Mouse (Mus musculus) spleen, postnatal 36 days (tissue): ENCODE measurements around the gene Smarcc1.

Source experiments
- DNase-seq, 2 experiments: peaks; one replicate each; pipeline ENCODE4 v3.0.0; 2022; ENCODE audit warnings: low spot score in 2 of 2, mixed read lengths in 1 of 2

Gene Smarcc1

DNA sequence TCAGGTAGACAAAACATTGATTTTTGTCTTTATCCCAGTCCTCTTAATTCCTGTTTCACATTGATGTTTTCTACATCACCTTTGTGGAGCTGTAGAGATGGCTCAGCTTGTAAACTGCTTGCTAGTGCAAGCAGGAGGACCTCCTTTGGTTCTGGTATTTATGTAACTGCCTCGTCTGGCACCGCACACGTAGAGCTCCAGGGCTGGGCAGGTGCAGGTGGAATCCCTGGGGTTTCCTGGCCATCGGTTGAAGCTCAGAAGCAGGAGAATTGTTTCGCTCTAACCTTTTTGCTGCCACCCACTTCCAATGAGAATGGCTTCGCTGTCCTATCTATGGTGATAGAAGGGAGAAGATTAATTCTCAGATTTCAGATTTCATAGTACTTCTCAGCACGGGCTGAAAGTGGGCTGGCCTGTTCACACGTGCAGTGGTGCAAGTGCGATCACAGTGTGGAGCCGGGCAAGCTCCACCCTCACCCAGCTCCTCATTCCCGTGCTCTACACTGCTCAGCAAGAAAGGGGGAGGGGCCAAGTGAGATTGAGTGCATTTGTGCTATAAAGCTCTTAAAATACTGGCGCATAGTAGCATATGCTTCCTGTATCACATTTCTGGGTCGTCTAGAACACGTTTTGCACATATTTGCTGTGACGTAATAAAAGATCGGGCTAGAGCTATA lies 113.0 kb downstream of the Smarcc1 start:
- no peak for DNase-seq

GRCm38 (mm10) chr9:110234962-110235361 lies 117.5 kb downstream of the Smarcc1 start:
- DNase-seq, result no peak

DNA sequence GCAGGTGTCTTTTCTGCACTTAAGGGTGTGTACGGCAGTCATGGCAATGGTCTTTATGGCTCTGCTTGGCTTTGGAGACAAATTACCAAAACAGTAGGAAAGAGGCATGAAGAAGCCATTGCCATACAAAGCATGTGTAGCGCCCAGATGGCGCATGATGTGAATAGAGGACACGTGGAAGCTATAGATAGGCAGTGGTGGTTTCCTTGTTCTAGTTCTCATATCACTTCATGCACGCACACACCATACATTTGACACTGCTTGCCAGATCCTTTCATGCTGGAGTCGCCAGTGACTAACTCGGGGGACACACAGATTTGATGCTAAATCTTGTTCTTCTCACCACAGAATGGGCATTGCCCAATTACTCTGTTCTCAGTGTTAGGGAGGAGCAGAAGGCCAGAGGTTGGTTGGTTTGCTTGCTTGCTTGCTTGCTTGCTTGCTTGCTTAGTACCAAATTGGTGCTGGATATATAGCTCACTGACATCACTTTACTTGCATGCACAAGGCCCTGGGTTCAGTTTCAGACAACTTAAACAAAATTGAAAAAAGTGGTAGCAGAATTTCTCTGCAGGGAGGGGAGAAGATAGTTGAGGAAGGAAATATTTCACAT lies 125.8 kb downstream of the Smarcc1 start, which contains the start of gene Cspg5:
Cspg5 (plus strand) TSS at position 563 of the 613 bp plus-strand sequence.
- DNase-seq, result no peak

DNA sequence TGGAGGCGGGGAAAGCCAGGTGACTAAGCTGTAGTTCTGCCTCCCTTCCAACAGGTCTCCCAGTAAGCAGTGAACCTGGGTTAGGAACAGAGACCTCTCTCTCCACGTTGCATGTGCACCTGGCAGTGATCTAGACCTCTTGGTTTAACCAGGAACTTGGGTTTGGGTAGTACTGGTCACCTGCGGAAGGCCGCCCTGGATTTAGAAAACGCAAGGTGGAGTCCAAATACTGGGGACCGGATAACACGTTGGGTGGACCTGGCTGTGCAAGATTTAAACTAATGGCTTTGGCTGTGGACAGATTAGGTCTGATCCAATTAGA lies 127.0 kb downstream of the Smarcc1 start:
- DNase-seq, result no peak

DNA sequence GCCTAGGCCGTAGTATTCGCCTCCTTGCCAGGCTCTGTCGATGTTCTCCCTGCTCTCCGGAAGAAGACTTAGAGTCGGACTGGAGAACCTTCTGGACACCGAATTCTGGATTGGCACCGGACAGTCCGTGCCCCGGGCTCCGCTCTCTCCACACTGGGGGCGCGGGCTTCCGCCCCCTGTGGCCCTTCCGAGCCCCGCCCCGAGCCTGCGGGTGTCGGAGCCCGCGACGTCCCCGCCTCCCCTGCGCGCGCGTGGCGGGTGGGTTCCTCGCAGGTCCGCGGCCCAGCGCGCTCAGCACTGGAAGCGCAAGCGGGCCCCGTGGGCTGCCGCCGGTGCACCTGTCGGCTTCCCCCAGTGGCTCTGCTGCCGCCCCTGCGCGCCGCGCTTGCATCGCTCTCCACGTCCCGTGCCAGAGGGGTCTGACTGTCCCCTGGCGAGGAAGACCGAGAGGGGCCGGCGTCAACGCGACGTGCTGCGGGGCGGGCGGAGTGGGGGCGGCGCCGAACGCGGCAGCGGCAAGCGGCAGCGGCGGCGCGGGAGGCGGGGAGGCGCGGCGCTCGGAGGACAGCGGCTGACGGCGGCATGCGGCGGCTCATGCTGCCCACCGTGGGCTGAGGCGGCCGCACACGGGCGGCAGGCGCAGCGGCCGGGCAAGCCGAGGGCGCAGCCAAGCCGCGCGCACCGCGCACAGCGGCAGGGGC lies 127.5 kb downstream of the Smarcc1 start:
- no peak for DNase-seq

GRCm38 (mm10) chr9:110245590-110246320 lies 128.2 kb downstream of the Smarcc1 start:
- DNase-seq, result no peak

DNA sequence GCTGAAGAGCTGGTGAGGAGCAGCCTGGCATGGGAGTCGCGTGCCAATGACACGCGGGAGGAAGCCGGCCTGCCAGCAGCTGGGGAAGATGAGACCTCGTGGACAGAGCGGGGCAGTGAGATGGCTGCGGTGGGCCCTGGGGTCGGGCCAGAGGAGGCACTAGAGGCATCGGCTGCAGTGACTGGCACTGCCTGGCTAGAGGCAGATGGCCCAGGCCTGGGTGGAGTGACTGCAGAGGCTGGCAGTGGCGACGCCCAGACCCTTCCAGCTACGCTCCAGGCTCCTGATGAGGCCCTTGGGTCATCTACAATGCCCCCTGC lies 128.8 kb downstream of the Smarcc1 start:
- DNase-seq, result no peak

GRCm38 (mm10) chr9:110247049-110247448 lies 129.5 kb downstream of the Smarcc1 start:
- no peak for DNase-seq

- DNase-seq, result no peak
These were observed 131.4 kb downstream of the Smarcc1 start for GRCm38 (mm10) chr9:110248861-110249260.

- no peak for DNase-seq
These were observed 132.5 kb downstream of the Smarcc1 start for GRCm38 (mm10) chr9:110249823-110250543.

DNA sequence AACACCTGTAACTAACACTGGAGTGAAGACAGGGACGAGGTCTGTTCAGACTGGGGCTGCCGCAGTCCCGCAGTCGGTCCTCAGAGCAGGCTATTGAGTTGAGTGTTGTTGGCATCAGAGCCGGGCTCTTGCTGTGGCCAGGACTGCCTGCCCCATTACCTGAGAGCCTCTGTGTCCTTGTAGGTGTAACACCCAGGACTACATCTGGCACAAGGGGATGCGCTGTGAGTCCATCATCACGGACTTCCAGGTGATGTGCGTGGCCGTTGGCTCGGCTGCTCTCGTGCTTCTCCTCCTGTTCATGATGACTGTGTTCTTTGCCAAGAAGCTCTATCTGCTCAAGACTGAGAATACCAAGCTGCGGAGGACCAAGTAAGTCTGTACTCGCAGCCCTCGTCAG lies 133.3 kb downstream of the Smarcc1 start:
- no peak for DNase-seq

- DNase-seq, result no peak
These were observed 138.0 kb downstream of the Smarcc1 start for GRCm38 (mm10) chr9:110255407-110256019.

GRCm38 (mm10) chr9:110258646-110259045 lies 141.1 kb downstream of the Smarcc1 start:
- no peak for DNase-seq

DNA sequence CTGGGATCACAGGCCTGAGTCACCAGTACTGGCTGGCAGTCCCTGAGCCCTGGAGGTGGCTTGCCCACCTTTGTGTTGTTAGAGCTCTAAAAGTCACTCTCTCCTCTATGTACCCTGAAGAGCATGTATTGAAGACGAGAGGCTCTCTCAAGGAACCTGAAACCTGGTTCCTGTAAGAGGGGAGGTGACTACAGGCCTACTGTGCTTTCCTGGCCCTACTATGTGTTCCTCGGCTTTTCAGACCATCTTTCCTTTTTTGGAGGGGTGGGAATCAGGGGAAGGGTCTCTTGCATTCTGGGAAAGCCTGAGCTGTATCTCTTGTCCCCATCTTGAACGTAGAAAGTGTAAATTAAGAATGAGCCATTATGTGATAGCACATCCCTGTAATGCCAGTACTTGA lies 141.6 kb downstream of the Smarcc1 start:
- no peak for DNase-seq

DNA sequence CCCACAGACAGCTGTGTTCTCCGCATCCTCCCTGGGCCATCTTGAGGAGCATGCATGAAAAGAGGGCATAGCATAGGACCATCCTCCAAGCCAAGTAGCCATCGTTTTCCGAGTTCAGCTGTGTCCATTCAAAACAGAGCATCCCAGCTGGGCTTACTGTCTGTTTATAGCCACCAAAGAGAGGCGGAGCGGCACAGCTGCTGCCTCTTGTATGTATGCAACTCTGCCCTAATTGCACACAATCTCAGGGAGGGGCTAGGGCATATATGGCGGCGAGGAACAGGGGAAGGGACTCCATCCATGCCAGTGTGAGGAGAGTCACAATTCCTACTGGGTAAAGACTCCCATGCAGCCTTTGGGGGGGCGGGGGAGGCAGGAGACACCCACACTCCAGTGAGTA lies 145.7 kb downstream of the Smarcc1 start:
- DNase-seq, result no peak

DNA sequence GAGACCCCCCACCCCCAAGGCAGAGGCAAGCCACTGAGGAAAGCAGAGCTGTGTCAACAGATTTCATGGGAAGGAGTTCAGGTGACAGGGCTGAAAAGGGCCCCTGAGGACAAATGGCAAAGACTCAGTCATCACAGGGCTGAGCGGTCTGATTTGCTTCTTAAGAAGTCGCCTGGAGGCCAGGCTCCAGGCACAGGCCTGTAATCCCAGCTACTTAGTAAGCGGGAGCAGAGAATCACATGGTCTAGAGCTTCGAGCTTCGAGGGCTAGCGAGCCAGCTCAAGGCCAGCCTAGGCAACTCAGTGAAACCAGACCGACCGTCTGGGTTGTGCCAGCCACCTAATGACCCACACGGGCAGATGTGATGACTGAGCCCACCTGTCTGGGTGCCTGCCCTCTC lies 147.5 kb downstream of the Smarcc1 start:
- DNase-seq, result no peak

- DNase-seq, result no peak
These were observed 150.9 kb downstream of the Smarcc1 start for GRCm38 (mm10) chr9:110268416-110268815.

- no peak for DNase-seq
These were observed 154.8 kb downstream of the Smarcc1 start for GRCm38 (mm10) chr9:110272330-110272729.

DNA sequence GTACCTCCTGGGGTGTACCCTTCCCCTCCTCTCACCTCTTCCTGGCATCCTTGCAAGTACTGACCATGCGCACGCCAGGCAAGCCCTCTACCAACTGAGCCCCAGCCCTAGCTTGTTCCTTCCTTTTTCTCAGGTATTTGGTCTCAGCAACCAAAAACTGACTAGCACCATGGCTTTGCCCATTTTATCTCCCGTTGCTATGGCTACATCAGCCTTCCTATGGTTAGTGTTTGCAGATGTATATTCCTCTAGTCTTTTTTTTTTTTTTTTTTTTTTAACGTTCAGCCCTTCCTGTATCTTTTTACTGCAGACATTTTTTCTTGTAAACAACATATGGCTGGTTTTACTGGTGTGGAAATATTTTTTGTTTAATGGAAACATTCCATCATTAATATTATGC lies 156.0 kb downstream of the Smarcc1 start:
- DNase-seq, result no peak

GRCm38 (mm10) chr9:110275882-110276281 lies 158.4 kb downstream of the Smarcc1 start:
- DNase-seq, result no peak

DNA sequence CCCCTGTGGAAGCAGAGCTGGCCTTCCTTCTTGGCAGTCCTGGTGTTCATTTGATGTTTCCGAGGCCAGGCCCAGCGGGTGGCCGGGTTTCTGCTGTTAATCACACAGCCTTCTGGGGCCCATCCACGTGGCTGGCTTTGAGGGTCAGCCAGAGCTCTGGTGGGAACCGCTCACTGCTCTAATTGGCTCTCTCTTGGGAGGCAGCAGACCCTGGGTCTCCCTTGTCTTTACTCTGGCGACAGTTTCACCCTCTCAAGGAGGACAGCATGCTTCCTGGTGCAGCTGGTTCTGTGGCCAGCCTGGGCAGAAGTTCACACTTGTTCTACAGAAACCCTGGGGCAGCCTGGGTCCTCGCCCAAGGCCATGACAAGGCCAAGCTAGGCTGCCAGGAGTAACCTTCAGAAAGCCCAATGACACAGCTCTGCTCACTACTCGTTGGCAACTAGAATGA lies 159.9 kb downstream of the Smarcc1 start:
- DNase-seq, result no peak
